Mouse (Mus musculus) forebrain, embryonic 15.5 days (tissue): ENCODE data around the gene Psmc4. TPM values are rescaled to one million over a fixed set of nuclear protein-coding genes. Genes with fewer than 3 reads are reported as not detected.
A peak's percentile ranks its signal among the peaks of the same experiment; 100 is the strongest.

ENCODE experiments used
- ATAC-seq: fragments of 200-750 bp; cut with Nextera tagmentation; replicated peaks from 2 replicates; pipeline ENCODE4 v1.8.0; 2017; ENCODE audit warnings: mild to moderate bottlenecking, moderate TSS enrichment, moderate library complexity
- H3K27ac ChIP-seq: fragments of 300-500 bp; sonication (generic); replicated peaks from 2 replicates; pipeline ENCODE4 v1.5.1; 2015; ENCODE audit warnings: mild to moderate bottlenecking, inconsistent platforms
- H3K27me3 ChIP-seq: fragments of 300-500 bp; sonication (generic); 2 replicates; pipeline ENCODE4 v1.6.1; 2015; ENCODE audit warnings: inconsistent platforms
- H3K36me3 ChIP-seq: fragments of 300-500 bp; sonication (generic); 2 replicates; pipeline ENCODE4 v1.6.1; 2015; ENCODE audit warnings: mild to moderate bottlenecking, inconsistent platforms
- H3K4me1 ChIP-seq: fragments of 300-500 bp; sonication (generic); 2 replicates; pipeline ENCODE4 v1.6.1; 2015; ENCODE audit warnings: inconsistent platforms
- H3K4me2 ChIP-seq: fragments of 300-500 bp; sonication (generic); replicated peaks from 2 replicates; pipeline ENCODE4 v1.6.1; 2015; ENCODE audit warnings: mild to moderate bottlenecking, inconsistent platforms
- H3K4me3 ChIP-seq: fragments of 300-500 bp; sonication (generic); 2 replicates; pipeline ENCODE4 v1.5.1; 2015; ENCODE audit warnings: mild to moderate bottlenecking, inconsistent platforms
- H3K9ac ChIP-seq: fragments of 300-500 bp; sonication (generic); replicated peaks from 2 replicates; pipeline ENCODE4 v1.6.1; 2015; ENCODE audit warnings: mild to moderate bottlenecking, inconsistent platforms
- H3K9me3 ChIP-seq: fragments of 300-500 bp; sonication (generic); 2 replicates; pipeline ENCODE4 v1.6.1; 2016; ENCODE audit warnings: inconsistent platforms
- WGBS: fragments of 180-500 bp; shearing (Covaris S2); methylation state at CpG from one replicate; pipeline ENCODE4 v1.1.7; 2015; ENCODE audit warnings: mixed read lengths; 5-methylcytosine and 5-hydroxymethylcytosine counted together
- polyA plus RNA-seq: library from polyadenylated mRNA; unstranded; fragments of >200 nt; fragmentation: Nextera tagmentation; extraction: Ambion mirVana; gene quantifications from 2 replicates; pipeline ENCODE4 v1.2.1, GENCODE M21; 2015

Psmc4 gene
- polyA plus RNA-seq, 1 experiment from 2014 or later, result 345 TPM

DNA sequence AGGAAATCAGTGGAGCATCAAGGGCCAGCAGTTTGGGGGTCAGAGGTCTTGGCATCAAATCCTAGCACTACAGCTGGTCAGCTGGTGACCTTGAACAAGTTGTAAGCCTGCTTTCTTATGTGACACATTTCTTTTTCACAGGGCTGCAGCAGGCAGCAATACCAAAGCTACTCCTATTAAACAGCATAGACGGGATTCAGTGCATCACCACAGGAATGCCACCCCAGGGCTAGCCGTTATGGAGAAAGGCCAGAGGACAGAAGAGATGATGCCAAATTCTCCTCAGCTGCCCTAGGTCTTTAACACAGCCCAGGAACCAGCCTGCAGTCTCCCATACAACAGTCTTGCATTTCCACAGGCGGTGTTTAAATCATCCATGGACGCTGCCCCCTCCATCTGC, 5.4 kb downstream of the Psmc4 start:
- H3K4me2 ChIP-seq, result no peak overlapping the region
- peaks cover 13% of the 10 kb centered on the region for H3K4me1 ChIP-seq
- H3K27me3 ChIP-seq, result no peaks in the 10 kb centered on the region
- H3K36me3 ChIP-seq, result peaks cover 86% of the 10 kb centered on the region
- no peak for ATAC-seq
- no peak overlapping the region for H3K27ac ChIP-seq
- no peak overlapping the region for H3K4me3 ChIP-seq
- H3K9me3 ChIP-seq, result no peaks in the 10 kb centered on the region
- H3K9ac ChIP-seq, result no peak overlapping the region
- WGBS, result 90% methylated on average over 4 of the region's 4 CpGs

GRCm38 (mm10) chr7:28014445-28014810, 35.5 kb downstream of the Psmc4 start:
- 20% methylated on average over 7 of the region's 7 CpGs for WGBS
- H3K9me3 ChIP-seq, result no peaks in the 10 kb centered on the region
- H3K27me3 ChIP-seq, result no peaks in the 10 kb centered on the region
- H3K4me1 ChIP-seq, result peaks cover 13% of the 10 kb centered on the region
- peak overlapping the region; percentile 66 for H3K9ac ChIP-seq
- peak overlapping the region; percentile 68 for H3K4me2 ChIP-seq
- H3K27ac ChIP-seq, result peak overlapping the region; percentile 66; the same call in 1 of the 2 replicates
- peak overlapping the region; percentile 62 for H3K4me3 ChIP-seq
- peaks cover 3% of the 10 kb centered on the region for H3K36me3 ChIP-seq
- ATAC-seq, result peak; percentile 43; the same call in 1 of the 2 replicates

- peak within 1 kb of the TSS; percentile 66 for H3K9ac ChIP-seq
- H3K36me3 ChIP-seq, result peaks cover 3% of the 10 kb centered on the region
- peak within 1 kb of the TSS; percentile 68 for H3K4me2 ChIP-seq
- peak within 1 kb of the TSS; percentile 62 for H3K4me3 ChIP-seq
- H3K4me1 ChIP-seq, result peaks cover 13% of the 10 kb centered on the region
- under 1% methylated on average over 47 of the region's 47 CpGs for WGBS
- peak within 1 kb of the TSS; percentile 66 for H3K27ac ChIP-seq
- no peaks in the 10 kb centered on the region for H3K27me3 ChIP-seq
- H3K9me3 ChIP-seq, result no peaks in the 10 kb centered on the region
- peak; percentile 93 for ATAC-seq
These were observed 36.1 kb downstream of the Psmc4 start, which contains the start of gene Zfp850 for GRCm38 (mm10) chr7:28013549-28014444. Gene Zfp850 (minus strand): TSS chr7:28014115.

DNA sequence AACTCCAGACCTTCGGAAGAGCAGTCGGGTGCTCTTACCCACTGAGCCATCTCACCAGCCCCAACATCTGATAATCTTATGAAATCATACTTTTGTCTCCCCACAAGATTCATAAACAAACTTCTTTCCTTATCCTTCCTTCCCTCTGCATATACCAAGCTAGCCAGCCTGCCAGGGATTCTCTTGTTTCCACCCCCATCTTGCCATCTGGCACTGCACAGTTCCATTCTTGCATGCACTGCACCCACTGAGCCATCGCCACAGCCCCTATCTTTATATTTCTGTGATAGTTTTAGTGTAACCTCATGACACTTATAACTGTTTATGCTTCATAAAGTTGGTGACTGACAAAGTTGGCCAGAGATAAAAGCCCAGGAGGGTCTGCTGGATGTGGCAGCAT, 39.6 kb downstream of the Psmc4 start:
- 94% methylated on average over 3 of the region's 3 CpGs for WGBS
- no peak for ATAC-seq
- H3K4me3 ChIP-seq, result no peak overlapping the region

More for the DNA sequence above, 39.6 kb downstream of the Psmc4 start:
- Histone ChIP-seq H3K27me3 (no peaks in the 10 kb centered on the region), H3K36me3 (peaks cover 16% of the 10 kb centered on the region), H3K9ac (no peak overlapping the region), H3K4me2 (no peak overlapping the region), H3K9me3 (no peaks in the 10 kb centered on the region), H3K4me1 (peaks cover 13% of the 10 kb centered on the region), H3K27ac (no peak overlapping the region)

Other genes starting within 250 kb of the Psmc4 start
- 2.8 and 3.0 TPM in 2 replicates for gene Zfp626, start 242.9 kb downstream of the Psmc4 start, polyA plus RNA-seq
- 12.0 and 12.7 TPM in 2 replicates for gene Zfp59, start 211.5 kb downstream of the Psmc4 start, polyA plus RNA-seq
- gene Zfp607a, start 192.6 kb downstream of the Psmc4 start, polyA plus RNA-seq, result 1.3 and 1.5 TPM in 2 replicates
- gene Zfp974, start 120.6 kb downstream of the Psmc4 start, polyA plus RNA-seq, result 17.4 and 18.0 TPM in 2 replicates
- 33.5 and 33.8 TPM in 2 replicates for gene Zfp780b, start 70.9 kb downstream of the Psmc4 start, polyA plus RNA-seq
- 6.4 and 7.1 TPM in 2 replicates for gene Zfp850, start 36.0 kb downstream of the Psmc4 start, polyA plus RNA-seq
- 0.06 and 0.10 TPM in 2 replicates for gene Fcgbp, start 21.1 kb upstream of the Psmc4 start, polyA plus RNA-seq
- gene 9530053A07Rik, start 79.4 kb upstream of the Psmc4 start, polyA plus RNA-seq, result 0.08 and 0.11 TPM in 2 replicates
- 97.0 and 109 TPM in 2 replicates for gene Fbl, start 119.6 kb upstream of the Psmc4 start, polyA plus RNA-seq
- 18.1 and 18.6 TPM in 2 replicates for gene Dyrk1b, start 129.4 kb upstream of the Psmc4 start, polyA plus RNA-seq
- gene Eid2, start 217.8 kb upstream of the Psmc4 start, polyA plus RNA-seq, result 5.4 and 16.7 TPM in 2 replicates
- gene Eid2b, start 227.6 kb upstream of the Psmc4 start, polyA plus RNA-seq, result 41.3 and 44.9 TPM in 2 replicates
- gene Selenov, start 241.1 kb upstream of the Psmc4 start, polyA plus RNA-seq, result 0.24 and 0.31 TPM in 2 replicates